Mouse (Mus musculus) ES-E14 (cell line): ENCODE data around the gene Jmjd4.

Source experiments
- CHD2 ChIP-seq: IDR thresholded peaks from 2 replicates; pipeline ENCODE4 v1.6.1; 2014; ENCODE audit warnings: mild to moderate bottlenecking, low read depth, low read length, inconsistent platforms
- HCFC1 ChIP-seq: IDR thresholded peaks from 2 replicates; pipeline ENCODE4 v1.6.1; 2012; ENCODE audit warnings: low read length, inconsistent platforms, borderline replicate concordance; ENCODE audit not compliant: insufficient read depth
- MAFK ChIP-seq: IDR thresholded peaks from 2 replicates; pipeline ENCODE4 v1.6.1; 2014; ENCODE audit warnings: mild to moderate bottlenecking, low read depth, low read length, inconsistent platforms; ENCODE audit not compliant: insufficient read depth
- ZNF384 ChIP-seq: IDR thresholded peaks from 2 replicates; pipeline ENCODE4 v1.6.1; 2012; ENCODE audit warnings: low read depth, low read length, inconsistent platforms

DNA sequence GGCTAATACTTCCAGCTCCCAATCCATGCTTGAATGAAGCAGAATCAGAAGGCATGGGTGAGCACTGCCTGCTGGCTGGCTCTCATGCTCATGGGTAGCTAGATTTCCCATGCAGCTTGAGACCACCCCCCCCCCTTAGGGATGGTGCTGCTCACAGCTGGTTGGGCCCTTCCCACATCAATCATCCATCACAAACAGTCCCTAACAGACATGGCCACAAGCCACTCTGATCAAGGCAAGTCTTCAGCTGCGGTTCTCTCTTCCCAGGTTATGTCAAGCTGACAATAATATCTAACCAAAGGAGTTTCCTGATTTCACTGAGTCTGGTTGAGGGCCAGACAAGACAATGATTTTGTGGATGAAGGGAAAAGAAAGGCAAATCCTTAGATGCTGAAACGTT lies 49.0 kb upstream of the Jmjd4 start:
- TF ChIP-seq CHD2 = no peak
- TF ChIP-seq MAFK = no peak
- no peak for TF ChIP-seq ZNF384
- no peak for TF ChIP-seq HCFC1
